Mouse (Mus musculus) C2C12 (cell line): ENCODE measurements around the gene Jsrp1.

ENCODE experiments used
- CEBPB ChIP-seq: IDR thresholded peaks from one replicate; pipeline ENCODE4 v1.6.1; 2011; ENCODE audit warnings: low read depth, mild to moderate bottlenecking, control low read depth, moderate library complexity
- CTCF ChIP-seq: IDR thresholded peaks from one replicate; pipeline ENCODE4 v1.5.1; 2011; ENCODE audit not compliant: control insufficient read depth, insufficient read depth, insufficient read length
- FOSL1 ChIP-seq: IDR thresholded peaks from one replicate; pipeline ENCODE4 v1.8.0; 2011; ENCODE audit warnings: mild to moderate bottlenecking, low read length; ENCODE audit not compliant: poor library complexity, insufficient read depth, severe bottlenecking
- USF1 ChIP-seq: IDR thresholded peaks from one replicate; pipeline ENCODE4 v1.6.1; 2011; ENCODE audit warnings: low read depth, mild to moderate bottlenecking, control low read depth, moderate library complexity

DNA sequence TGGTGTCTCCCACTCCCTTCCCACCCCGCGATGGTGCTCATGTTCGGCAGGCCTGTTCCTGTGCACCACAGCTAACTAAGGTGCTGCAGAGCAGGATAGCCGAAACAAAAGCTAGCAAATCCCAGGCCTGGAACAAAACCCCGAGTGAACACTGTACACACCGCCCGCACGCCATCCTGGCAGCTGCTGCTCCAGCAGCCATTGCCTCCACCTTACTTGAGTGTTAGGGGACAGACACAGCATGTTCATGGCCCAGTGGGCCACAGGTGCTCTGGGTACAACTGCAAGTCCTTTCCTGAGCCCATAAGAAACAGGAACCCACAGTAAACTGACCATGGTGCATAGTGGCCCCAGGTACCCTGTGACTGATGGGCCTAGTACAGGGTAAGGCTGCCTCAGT, 18.5 kb downstream of the Jsrp1 start:
- TF ChIP-seq CTCF (no peak), USF1 (no peak), CEBPB (no peak), FOSL1 (no peak)
